Mouse (Mus musculus): ENCODE measurements around the gene Sytl1. TPM values are rescaled to one million over a fixed set of nuclear protein-coding genes. Genes with fewer than 3 reads are reported as not detected.

The Sytl1 gene
- polyA plus RNA-seq, 1 experiment from 2014 or later, result 0.56 TPM

GRCm38 (mm10) chr4:133218745-133219144, 44.2 kb downstream of the Sytl1 start:
- H3K4me3 ChIP-seq, result no peak overlapping the region
- peaks cover 32% of the 10 kb centered on the region for H3K27me3 ChIP-seq (replicated peaks)
- peaks cover 14% of the 10 kb centered on the region for H3K4me1 ChIP-seq
- 92% methylated on average over 3 of the region's 3 CpGs for WGBS
- H3K27ac ChIP-seq, result no peak overlapping the region
- no peaks in the 10 kb centered on the region for H3K9me3 ChIP-seq
- H3K36me3 ChIP-seq (replicated peaks), result no peaks in the 10 kb centered on the region
- no peak overlapping the region for H3K4me2 ChIP-seq
- no peak overlapping the region for H3K9ac ChIP-seq
- no peak for ATAC-seq (replicated peaks)

GRCm38 (mm10) chr4:133217641-133218040, 45.3 kb downstream of the Sytl1 start:
- no peak overlapping the region for H3K27ac ChIP-seq
- under 1% methylated on average over 5 of the region's 5 CpGs for WGBS
- no peaks in the 10 kb centered on the region for H3K36me3 ChIP-seq (replicated peaks)
- no peak overlapping the region for H3K4me2 ChIP-seq
- H3K4me3 ChIP-seq, result no peak overlapping the region
- no peak for ATAC-seq (replicated peaks)
- H3K9me3 ChIP-seq, result no peaks in the 10 kb centered on the region
- no peak overlapping the region for H3K9ac ChIP-seq
- peaks cover 22% of the 10 kb centered on the region for H3K4me1 ChIP-seq
- H3K27me3 ChIP-seq (replicated peaks), result peaks cover 37% of the 10 kb centered on the region

GRCm38 (mm10) chr4:133213661-133214060, 49.3 kb downstream of the Sytl1 start:
- Histone ChIP-seq H3K4me3 (peak overlapping the region; percentile 58), H3K4me1 (peaks cover 30% of the 10 kb centered on the region), H3K4me2 (peak overlapping the region; percentile 89), H3K9me3 (no peaks in the 10 kb centered on the region), H3K36me3 (replicated peaks) (no peaks in the 10 kb centered on the region), H3K27ac (no peak overlapping the region), H3K27me3 (replicated peaks) (peaks cover 20% of the 10 kb centered on the region), H3K9ac (peak overlapping the region; percentile 13; the same call in 1 of the 2 replicates)
- no peak for ATAC-seq (replicated peaks)
- 7% methylated on average over 10 of the region's 10 CpGs for whole genome bisulfite sequencing

GRCm38 (mm10) chr4:133213268-133213590, 49.7 kb downstream of the Sytl1 start:
- peak overlapping the region; percentile 13; the same call in 1 of the 2 replicates for H3K9ac ChIP-seq
- H3K27ac ChIP-seq, result no peak overlapping the region
- no peaks in the 10 kb centered on the region for H3K9me3 ChIP-seq
- H3K4me3 ChIP-seq, result peak overlapping the region; percentile 58
- WGBS, result 0% methylated on average over 9 of the region's 9 CpGs
- peak overlapping the region; percentile 89 for H3K4me2 ChIP-seq
- H3K27me3 ChIP-seq (replicated peaks), result peaks cover 20% of the 10 kb centered on the region
- H3K36me3 ChIP-seq (replicated peaks), result no peaks in the 10 kb centered on the region
- ATAC-seq (replicated peaks), result peak; percentile 41; the same call in 1 of the 2 replicates
- peaks cover 30% of the 10 kb centered on the region for H3K4me1 ChIP-seq

GRCm38 (mm10) chr4:133212562-133213267, 50.2 kb downstream of the Sytl1 start:
- peak overlapping the region; percentile 55 for H3K9ac ChIP-seq
- peaks cover 20% of the 10 kb centered on the region for H3K27me3 ChIP-seq (replicated peaks)
- no peak overlapping the region for H3K27ac ChIP-seq
- peak overlapping the region; percentile 58 for H3K4me3 ChIP-seq
- peak overlapping the region; percentile 89 for H3K4me2 ChIP-seq
- peaks cover 28% of the 10 kb centered on the region for H3K4me1 ChIP-seq
- no peaks in the 10 kb centered on the region for H3K36me3 ChIP-seq (replicated peaks)
- WGBS, result 2% methylated on average over 44 of the region's 44 CpGs
- ATAC-seq (replicated peaks), result peak; percentile 85
- H3K9me3 ChIP-seq, result no peaks in the 10 kb centered on the region

- H3K9me3 ChIP-seq, result no peaks in the 10 kb centered on the region
- H3K4me2 ChIP-seq, result peak within 1 kb of the TSS; percentile 89
- 2% methylated on average over 52 of the region's 52 CpGs for WGBS
- peak within 1 kb of the TSS; percentile 58 for H3K4me3 ChIP-seq
- H3K27me3 ChIP-seq (replicated peaks), result peaks cover 20% of the 10 kb centered on the region
- peaks cover 27% of the 10 kb centered on the region for H3K4me1 ChIP-seq
- ATAC-seq (replicated peaks), result peak; percentile 69
- peak within 1 kb of the TSS; percentile 55 for H3K9ac ChIP-seq
- no peaks in the 10 kb centered on the region for H3K36me3 ChIP-seq (replicated peaks)
- no peak within 1 kb of the TSS for H3K27ac ChIP-seq
Measured at GRCm38 (mm10) chr4:133211751-133212561, 51.0 kb downstream of the Sytl1 start, which contains the start of the genes Cd164l2 and Gpr3. Gene Cd164l2, plus strand, starts transcription at chr4:133212131. Gene Gpr3, minus strand, starts transcription at chr4:133212536.

- peaks cover 20% of the 10 kb centered on the region for H3K27me3 ChIP-seq (replicated peaks)
- H3K4me2 ChIP-seq, result no peak overlapping the region
- H3K36me3 ChIP-seq (replicated peaks), result no peaks in the 10 kb centered on the region
- no peak overlapping the region for H3K4me3 ChIP-seq
- peaks cover 27% of the 10 kb centered on the region for H3K4me1 ChIP-seq
- H3K9ac ChIP-seq, result no peak overlapping the region
- H3K9me3 ChIP-seq, result no peaks in the 10 kb centered on the region
- no peak overlapping the region for H3K27ac ChIP-seq
- ATAC-seq (replicated peaks), result no peak
- WGBS, result 92% methylated on average over 19 of the region's 19 CpGs
Measured at GRCm38 (mm10) chr4:133210788-133211390, 52.0 kb downstream of the Sytl1 start.

- H3K4me3 ChIP-seq, result no peak overlapping the region
- no peak overlapping the region for H3K27ac ChIP-seq
- peaks cover 19% of the 10 kb centered on the region for H3K27me3 ChIP-seq (replicated peaks)
- WGBS, result 93% methylated on average over 24 of the region's 24 CpGs
- ATAC-seq (replicated peaks), result no peak
- H3K4me1 ChIP-seq, result peaks cover 27% of the 10 kb centered on the region
- no peaks in the 10 kb centered on the region for H3K9me3 ChIP-seq
- no peak overlapping the region for H3K9ac ChIP-seq
- H3K4me2 ChIP-seq, result no peak overlapping the region
- no peaks in the 10 kb centered on the region for H3K36me3 ChIP-seq (replicated peaks)
Measured at GRCm38 (mm10) chr4:133210023-133210787, 52.7 kb downstream of the Sytl1 start.

GRCm38 (mm10) chr4:133209366-133209765, 53.5 kb downstream of the Sytl1 start:
- Histone ChIP-seq H3K36me3 (replicated peaks) (no peaks in the 10 kb centered on the region), H3K9me3 (no peaks in the 10 kb centered on the region), H3K27ac (no peak overlapping the region), H3K4me3 (no peak overlapping the region), H3K27me3 (replicated peaks) (peaks cover 16% of the 10 kb centered on the region), H3K4me1 (peaks cover 35% of the 10 kb centered on the region), H3K9ac (no peak overlapping the region), H3K4me2 (no peak overlapping the region)
- no peak for ATAC-seq (replicated peaks)
- 3% methylated on average over 11 of the region's 11 CpGs for WGBS

GRCm38 (mm10) chr4:133204379-133204778, 58.5 kb downstream of the Sytl1 start:
- 32% methylated on average over 7 of the region's 7 CpGs for WGBS
- Histone ChIP-seq H3K4me1 (peaks cover 38% of the 10 kb centered on the region), H3K27ac (peak overlapping the region; percentile 69), H3K4me2 (no peak overlapping the region), H3K36me3 (replicated peaks) (no peaks in the 10 kb centered on the region), H3K27me3 (replicated peaks) (no peaks in the 10 kb centered on the region), H3K4me3 (no peak overlapping the region), H3K9me3 (no peaks in the 10 kb centered on the region), H3K9ac (no peak overlapping the region)
- no peak for ATAC-seq (replicated peaks)

GRCm38 (mm10) chr4:133203591-133203990, 59.3 kb downstream of the Sytl1 start:
- ATAC-seq (replicated peaks), result no peak
- H3K27ac ChIP-seq, result no peak overlapping the region
- peaks cover 43% of the 10 kb centered on the region for H3K4me1 ChIP-seq
- no peak overlapping the region for H3K4me3 ChIP-seq
- WGBS, result 51% methylated on average over 3 of the region's 3 CpGs
- no peak overlapping the region for H3K4me2 ChIP-seq
- no peaks in the 10 kb centered on the region for H3K36me3 ChIP-seq (replicated peaks)
- no peaks in the 10 kb centered on the region for H3K27me3 ChIP-seq (replicated peaks)
- no peak overlapping the region for H3K9ac ChIP-seq
- no peaks in the 10 kb centered on the region for H3K9me3 ChIP-seq

Data from midbrain, embryonic 15.5 days (tissue).